Mouse (Mus musculus): Measurements from ENCODE around the gene Fes.

Fes gene

DNA sequence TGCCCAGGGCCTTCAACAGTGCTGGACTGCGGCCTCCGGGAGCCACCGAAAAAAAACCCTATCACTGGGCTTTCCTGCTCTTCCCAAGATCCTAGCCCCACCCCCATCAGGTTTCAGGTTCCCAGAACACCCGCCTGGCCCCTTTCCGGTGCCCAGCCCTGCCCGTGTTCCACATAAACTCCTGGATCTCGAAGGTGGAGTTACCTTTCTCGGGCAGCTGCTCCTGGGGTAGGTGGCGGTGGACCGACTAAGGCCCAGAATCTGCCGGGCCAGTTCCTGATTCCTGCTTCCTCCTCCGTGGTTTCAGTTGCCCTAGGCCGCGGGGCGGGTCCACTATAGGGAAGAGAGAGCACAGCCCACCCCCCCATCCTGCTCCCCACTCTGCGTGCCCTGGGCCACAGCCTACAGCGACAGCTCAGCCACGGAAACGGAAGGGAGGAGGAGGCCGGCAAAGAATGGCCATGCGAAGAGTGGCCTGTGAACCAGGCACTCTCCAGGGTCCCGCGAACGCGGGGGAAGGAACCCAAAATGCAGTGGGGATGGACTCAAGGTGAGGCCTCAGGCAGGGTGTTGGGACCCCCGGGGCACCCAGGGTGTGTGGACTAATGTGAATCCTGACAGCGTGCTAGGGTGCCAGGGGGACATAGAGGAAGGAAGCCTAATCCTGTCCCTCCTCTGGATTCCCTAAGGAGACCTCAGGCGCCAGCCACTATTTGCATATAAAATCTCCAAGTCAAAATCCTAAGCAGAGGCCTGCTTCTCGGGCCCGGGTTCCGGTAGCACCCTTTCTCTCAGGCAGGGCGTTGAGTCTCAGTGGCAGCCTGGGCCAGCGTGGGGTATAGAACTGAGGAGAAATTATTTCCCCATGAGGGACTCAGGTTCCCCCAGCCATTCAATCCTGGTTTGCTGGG is at the start of gene Fes:
TSS of gene Fes (minus strand) at position 314 of the 911 bp plus-strand sequence.
- DNase-seq (ENCODE audit: low read depth, low spot score) = no peak

DNA sequence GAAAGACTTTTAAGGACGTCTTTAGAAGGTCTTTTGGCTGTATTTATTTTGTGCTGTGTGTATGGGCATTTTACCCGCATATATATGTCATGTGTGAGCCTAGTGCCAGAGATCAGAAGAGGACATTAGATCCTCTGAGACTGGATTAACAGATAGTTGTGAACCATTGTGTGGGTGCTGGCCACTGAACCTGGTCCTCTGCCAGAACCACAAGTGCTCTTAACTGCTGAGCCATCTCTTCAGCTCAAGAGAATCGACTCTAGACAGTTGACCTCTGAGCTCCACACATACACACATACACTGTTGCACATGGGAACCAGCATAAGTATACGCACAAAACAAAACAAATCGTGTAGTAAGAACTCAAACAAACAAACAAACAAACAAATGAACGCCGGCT is 48.8 kb upstream of the Fes start:
- no peak for DNase-seq (ENCODE audit: low read depth, low spot score)

DNA sequence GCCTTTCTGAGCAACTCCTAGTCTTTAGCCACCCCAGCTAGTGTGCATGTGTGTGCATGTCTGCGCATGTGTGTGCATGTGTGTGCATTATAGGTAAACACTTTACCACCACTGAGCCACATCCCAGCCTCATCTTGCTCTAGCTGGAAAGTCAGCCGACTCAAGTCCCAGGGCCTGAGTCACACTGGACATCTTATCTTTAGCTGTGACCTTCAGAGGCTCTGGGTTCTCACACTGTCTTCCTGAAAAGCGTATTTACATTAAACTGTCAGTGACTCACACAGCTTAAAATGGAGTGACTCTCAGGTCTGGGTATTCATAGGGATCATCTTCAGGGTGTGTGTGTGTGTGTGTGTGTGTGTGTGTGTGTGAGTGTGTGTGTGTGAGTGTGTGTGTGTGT is 47.8 kb upstream of the Fes start:
- no peak for DNase-seq (ENCODE audit: low read depth, low spot score)

DNA sequence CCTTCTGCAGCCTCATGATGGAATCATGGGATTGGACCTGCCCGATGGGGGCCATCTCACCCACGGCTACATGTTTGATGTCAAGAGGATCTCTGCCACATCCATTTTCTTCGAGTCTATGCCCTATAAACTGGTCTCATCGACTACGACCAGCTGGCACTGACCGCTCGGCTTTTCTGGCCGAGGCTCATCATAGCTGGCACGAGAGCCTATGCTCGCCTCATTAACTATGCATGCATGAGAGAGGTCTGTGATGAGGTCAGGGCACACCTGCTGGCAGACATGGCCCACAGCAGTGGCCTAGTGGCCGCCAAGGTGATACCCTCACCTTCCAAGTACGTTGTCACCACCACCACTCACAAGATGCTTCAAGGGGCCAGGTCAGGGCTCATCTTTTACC is 41.9 kb upstream of the Fes start:
- no peak for DNase-seq (ENCODE audit: low read depth, low spot score)

DNA sequence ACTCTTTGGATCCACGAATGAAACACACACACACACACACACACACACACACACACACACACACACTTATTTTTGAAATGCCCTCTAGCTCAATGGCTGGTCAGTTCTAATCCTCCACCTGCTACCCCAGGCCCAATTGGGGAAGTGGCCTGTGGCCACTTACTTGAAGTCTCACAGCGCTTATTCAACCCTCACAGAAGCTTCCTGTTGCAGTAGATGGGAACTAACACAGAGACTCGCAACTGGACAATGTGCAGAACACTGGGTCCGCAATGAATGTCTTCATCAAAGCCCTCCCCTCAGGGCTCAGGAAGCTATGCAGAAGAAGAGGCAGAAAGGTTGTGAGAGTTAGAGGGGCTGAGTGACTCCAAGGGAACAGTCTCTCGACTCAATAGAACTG is 40.0 kb upstream of the Fes start:
- DNase-seq (ENCODE audit: low read depth, low spot score) = no peak

DNA sequence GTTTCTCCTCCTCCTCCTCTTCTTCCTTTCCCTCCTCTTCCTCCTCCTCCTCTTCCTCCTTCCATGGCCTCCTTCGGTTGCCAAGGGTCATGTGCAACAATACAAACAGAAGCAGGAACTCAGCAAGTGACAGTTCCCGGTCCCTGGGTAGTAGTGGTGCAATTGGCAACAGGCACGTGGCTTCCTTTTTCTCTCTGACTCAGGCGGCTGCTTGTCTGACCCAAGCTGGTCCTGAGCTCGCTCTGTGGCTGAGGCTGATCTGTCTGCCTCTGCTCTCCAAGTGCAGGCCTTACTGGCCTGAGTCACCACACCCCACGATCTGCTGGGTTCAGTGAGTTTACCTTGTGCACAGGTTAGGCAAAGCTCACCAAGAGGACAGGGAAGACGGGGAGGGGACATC is 38.6 kb upstream of the Fes start:
- DNase-seq (ENCODE audit: low read depth, low spot score) = no peak

DNA sequence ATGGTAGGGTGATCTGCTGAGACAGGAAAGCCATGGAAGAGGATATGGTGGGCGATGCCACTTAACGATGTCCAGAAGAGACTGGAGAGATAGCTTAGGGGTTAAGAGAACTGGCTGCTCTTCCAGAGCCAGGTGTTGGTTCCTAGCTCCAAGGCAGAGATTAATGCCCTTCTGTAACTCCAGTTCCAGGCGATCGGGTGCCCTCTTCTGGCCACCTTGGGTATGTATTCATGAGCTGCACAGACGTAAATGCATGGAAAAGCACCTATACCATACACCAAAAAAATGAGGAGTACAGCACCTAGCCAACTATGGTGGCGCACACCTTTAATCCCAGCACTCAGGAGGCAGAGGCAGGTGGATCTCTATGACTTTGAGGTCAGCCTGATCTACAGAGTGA is 37.0 kb upstream of the Fes start:
- peak; percentile 78 for DNase-seq (ENCODE audit: low read depth, low spot score)

DNA sequence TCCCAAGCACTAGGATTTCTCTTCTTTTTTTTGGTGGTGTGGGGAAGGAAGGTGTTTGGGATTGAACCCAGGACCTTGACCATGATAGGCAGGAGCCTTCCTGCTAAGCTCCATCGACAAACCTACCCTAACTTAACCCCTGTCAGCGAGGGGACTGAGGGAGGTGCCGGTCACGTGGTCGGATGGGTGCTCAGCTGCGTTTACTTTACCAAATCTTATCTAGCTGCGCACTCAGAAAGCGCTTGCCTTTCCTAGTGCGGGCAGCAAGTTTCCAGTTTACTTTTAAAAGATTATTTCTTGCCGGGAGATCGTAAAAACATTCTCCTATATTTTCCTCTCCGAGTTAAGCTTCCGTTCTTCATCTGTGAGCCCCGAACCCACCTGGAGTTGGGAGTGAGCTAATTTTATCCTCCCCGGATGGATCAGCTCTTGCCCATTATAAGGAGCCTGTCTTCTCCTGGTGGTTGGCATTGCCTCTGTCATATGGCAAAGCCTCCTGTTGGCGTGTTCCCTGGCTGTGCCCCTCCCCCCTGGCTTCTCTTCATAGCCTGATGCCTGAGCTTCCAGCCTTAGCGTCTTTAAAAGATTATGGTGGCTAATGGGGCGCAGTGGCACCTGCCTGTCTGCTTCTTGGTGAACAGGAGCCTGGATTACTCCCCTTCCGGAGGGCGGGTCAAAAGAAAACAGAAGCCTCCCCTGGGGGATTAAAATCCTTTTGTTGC is 35.2 kb upstream of the Fes start:
- peak; percentile 83 for DNase-seq (ENCODE audit: low read depth, low spot score)

DNA sequence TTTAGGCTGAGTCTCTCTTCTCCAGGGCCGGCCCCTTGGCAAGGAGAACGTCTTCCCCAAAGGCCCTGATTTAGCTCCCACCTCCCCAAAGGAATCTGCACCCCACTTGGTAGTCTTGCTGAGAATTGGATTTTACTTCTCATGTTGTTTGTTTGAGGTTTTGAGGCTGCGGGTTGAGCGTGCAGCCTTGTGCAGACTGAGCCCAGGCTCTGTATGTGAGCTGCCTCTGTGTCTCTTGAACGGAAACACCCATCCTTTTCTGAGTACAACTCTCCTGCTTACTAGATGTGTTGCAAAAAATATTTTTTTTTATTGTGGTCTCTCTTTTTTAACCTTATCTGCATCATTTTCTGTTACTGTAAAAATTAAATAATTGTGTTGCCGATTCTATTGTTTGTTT is 33.8 kb upstream of the Fes start:
- no peak for DNase-seq (ENCODE audit: low read depth, low spot score)

DNA sequence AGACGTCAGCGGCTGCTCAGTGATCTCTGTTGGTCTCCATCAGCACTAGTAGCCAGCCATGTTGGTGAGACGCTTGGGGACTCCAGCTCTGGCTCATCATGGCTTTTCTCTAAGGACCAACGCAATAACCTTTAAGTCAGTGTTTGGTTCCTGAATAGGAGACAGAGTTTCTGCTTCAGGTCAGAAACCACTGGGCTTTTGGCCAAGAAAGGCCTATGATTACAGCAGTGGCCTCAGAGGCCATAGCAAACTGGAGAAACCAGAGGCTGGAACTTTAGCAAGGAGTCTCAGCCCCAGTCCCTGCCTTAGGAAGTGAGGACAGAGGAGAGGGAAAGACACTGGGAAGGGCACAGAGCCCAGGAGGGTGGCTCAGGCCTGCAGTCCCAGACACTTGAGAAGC is 32.8 kb upstream of the Fes start:
- DNase-seq (ENCODE audit: low read depth, low spot score) = no peak

DNA sequence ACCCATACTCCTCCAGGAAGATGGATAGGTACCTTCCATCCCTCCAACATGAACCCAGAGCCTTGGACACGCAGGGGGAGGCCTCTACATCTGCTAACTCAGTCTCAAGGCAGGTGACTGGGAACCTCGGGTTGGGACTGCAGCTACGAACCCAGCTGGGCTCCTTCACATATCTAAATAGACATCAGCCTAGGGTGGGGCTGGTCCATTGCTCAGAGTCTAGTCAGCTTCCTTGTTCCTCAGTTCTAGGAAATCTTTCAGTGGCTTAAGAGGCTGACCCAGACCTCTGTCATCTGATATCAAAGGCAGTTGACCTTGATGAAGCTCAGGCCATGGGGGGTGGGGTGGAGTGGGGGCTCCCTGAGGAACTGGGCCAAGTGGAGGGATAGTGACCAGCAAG is 31.5 kb upstream of the Fes start:
- DNase-seq (ENCODE audit: low read depth, low spot score) = no peak

DNA sequence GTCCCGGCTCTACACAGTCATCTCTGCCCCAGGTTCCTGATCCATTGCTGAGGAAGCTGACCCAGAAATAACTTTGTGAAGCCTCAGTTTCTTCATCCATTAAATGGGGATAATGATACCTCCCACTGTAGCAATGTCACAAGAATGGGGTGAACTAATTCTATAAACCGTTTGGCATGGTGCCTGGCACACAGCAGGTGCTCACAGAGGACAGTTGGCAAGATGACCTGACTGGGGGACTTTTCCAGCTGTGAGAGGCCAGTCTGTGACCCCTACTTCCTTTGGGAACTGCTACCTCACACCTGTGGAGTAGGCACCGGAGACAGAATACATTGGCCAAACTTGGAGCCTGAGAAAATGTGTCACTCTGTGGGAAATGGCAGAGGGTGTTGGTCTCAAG is 30.3 kb upstream of the Fes start:
- no peak for DNase-seq (ENCODE audit: low read depth, low spot score)

DNA sequence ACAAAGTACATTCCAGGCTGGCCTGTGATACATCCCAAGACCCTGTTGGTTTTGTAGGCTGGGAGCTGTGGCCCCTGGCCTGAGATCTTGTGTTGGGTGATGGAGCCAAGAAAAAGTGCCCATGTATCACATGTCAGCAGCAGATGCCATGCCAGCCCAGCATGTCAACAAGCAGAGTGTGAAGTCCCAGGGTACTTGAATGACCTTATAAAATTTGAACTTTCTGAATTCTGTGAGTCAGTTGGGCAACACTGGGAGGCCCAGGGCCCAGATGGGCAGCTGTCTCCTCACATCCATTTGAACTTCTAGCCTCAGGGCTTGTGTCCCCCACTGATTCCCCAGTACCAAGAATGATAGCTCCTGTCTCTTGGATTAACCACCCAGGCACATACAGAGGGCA is 29.9 kb upstream of the Fes start:
- no peak for DNase-seq (ENCODE audit: low read depth, low spot score)

DNA sequence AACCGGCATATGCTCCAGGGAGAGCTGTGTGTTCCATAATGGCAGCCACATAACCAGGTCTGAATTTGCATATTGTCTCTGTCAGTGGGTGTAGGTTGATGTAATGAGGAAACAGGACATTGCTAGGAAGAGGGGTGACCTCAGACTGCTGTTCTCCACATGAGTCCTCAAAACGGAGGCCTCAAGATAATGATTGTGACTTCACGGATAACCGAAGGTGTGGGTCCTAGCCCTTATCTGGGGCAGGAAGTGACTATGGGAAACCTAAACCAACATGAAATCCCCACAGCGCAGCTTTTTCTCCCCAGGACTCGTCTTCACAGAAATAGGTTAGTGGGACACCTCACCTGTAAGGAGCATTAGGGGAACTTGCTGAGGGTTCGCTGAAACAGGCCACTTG is 29.2 kb upstream of the Fes start:
- DNase-seq (ENCODE audit: low read depth, low spot score) = no peak

DNA sequence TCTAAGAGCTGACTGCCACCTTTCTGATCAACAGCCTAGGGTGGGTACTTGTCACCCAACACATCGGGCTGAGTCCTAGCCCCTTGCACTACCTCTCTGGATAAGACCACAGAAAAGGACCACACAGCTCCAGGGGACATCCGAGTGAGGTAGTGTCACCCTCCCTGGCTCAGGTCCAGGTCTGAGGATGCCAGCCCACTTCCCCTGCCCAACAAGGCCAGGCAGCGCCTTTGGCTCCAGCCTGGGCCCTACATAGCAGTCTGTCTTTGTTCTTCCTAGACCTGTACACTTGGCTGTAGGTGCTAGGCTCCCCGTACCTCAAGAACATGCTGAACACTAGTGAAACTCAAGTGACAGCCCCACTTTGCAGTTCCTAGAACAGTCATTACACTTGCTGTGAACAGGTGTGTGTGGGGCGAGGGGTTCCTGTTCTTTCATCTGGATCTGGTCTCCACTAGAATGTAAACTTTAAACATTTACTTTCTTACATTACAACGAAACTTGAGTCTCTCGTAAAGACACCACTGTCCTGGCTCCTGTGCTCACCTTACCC is 26.6 kb upstream of the Fes start:
- DNase-seq (ENCODE audit: low read depth, low spot score) = no peak

DNA sequence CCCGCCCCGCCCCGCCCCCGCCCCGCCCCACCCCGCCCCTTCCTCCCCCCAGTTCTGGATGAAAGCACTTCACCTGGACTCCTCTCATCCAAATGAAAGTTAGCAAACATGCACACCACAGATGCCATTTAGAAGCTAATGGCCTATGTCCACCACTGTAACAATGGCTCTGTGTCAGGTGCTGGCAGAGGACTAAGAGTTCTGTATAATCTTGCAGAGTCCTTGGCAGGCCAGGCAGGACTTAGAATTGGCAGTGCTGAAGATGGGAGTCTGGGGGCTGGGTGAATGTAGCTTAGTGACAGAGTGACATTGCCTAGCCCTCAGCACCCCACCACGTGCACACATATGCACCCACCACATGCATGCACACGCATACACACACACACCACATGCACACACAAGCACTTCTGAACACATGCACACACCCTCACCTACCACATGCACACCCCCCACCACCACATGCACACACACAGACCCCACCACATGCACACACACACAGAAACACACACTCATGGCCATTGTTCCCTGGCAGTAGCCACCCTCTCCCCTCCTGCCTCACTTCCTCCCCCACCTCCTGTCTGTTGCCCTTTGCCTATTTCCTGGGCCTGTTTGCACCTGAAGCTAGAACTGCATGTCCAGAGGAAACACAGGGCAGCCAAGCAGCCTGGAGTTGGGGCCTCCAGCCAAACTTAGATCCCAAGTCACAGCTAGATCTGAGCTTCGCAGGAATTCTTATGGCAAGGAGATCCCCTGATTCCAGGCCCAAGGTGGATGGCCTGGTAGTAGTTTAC is 26.0 kb upstream of the Fes start:
- DNase-seq (ENCODE audit: low read depth, low spot score) = no peak

DNA sequence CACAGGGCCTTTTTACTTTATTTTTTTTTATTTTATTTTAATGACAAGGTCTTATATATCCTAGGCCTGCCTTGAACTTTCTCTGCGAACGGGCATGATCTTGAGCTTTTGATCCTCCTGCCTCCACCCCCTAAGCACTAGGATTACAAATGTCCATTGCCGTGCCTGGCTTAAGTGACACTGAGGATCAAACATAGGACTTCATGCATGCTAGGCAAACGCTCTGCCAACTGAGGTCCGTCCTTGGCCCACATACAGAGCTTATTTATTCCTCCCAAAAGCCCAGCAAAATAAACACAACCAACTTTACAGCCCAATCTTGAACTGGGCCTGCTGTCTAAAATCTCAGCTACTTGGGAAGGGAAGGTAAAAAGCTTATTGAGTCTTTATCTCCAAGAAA is 25.0 kb upstream of the Fes start:
- no peak for DNase-seq (ENCODE audit: low read depth, low spot score)

DNA sequence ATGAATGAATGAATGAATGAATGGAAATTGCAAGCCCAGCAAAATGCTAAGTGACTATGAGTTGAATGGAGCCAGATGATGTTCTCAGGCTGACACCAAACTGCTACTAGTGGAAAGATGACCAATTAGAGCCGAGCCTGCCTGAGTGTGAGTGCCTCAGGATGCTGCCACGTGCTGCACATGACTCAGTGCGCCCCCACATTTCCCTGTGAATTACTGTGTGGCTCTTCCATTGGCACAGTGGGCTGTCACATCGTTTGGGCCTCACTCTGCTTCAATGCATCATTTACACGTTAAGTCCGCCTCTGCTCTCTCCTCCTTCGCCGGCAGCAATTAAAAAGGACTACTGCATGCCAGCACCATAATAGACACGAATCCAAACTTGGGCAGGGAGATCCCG is 24.5 kb upstream of the Fes start:
- DNase-seq (ENCODE audit: low read depth, low spot score) = no peak

DNA sequence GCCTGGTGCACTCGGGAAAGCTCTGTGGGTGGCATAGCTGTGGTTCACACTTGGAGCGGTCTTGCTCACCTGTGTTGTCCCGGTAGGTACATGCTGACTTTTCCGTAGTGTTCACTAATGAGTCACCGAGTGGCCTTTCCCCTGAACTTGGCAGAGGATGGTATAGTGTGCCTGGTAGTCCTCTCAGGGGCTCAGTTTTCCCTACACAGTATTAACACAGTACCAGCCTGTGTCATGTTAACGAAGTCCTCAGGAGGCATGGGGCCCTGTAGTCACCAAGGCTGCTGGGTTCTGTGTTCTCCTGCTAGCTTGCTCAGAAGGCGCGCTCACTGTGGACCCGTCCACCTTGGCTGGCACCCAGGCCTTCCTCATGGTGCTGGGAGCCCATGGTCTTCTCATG is 22.6 kb upstream of the Fes start:
- no peak for DNase-seq (ENCODE audit: low read depth, low spot score)

DNA sequence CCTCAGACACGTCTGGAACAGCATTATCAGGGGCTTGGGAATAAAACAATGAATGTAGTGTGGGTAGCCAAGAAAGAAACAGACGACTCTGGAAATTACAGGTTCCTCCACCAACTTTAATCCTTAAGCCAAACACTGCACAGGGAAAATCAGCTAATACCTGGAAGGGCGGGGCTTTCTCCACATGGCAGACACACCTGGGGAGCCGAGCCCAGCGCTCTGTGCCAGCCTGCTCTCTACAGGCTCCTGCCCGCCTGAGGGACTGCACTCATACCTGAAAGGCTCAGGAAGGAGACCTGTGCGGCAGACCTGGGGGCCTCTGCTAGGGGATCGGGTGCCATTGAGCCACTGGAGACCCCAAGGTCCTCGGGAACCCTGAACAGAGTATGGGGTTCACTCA is 20.0 kb upstream of the Fes start:
- no peak for DNase-seq (ENCODE audit: low read depth, low spot score)

DNA sequence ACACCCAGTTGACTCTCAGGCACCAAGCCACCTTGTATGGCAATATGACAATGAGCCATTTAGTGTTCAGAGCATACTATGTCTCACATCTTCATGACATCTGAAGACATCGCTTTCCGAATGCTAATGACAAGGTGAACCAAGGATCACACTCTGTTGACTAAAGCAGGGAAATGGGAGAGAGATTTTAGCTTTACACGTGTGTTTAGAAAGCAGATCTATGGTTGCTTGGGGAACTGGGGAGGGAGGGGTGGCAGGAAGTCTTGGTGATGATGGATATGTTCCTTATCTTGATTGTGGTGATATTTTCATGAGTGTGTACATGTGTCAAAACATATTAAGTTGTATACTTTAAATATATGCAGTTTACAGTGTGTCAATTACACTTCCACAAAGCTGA is 18.4 kb upstream of the Fes start:
- no peak for DNase-seq (ENCODE audit: low read depth, low spot score)

DNA sequence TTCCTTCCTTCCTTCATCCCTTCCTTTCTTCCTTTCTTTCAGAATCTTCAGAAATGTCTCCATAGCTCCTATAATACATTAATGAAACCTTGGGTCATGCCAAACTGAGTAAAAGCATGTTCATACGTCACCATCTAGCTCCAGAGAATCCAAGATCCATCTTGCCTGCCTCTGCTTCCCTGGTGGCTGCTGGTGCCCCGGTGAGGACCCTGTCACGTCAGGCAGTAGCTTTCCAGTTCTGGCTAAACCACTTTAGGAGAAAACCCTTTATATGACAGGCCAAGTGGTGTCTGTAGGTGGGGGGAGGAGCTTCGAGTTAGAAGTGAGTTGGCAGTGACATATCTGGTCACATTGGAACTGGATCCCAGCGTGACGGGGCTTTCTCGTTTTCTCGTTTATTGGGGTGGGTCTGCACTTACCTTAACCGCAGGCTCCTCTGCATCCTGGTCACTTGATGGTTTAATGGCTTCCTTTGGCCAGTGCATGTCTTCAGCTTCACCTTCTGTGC is 17.5 kb upstream of the Fes start, which contains the start of gene Furin:
TSS of gene Furin (minus strand) at position 249 of the 508 bp plus-strand sequence.
- no peak for DNase-seq (ENCODE audit: low read depth, low spot score)
